Mouse (Mus musculus): ENCODE measurements around the gene Dnmt1.

Dnmt1 gene

GRCm38 (mm10) chr9:20976216-20976960 lies 16.7 kb upstream of the Dnmt1 start, which contains the start of gene S1pr2:
Gene S1pr2 (minus strand): TSS chr9:20976781.
- DNase-seq = peak; percentile 99

- peak; percentile 97 for DNase-seq
Observed at GRCm38 (mm10) chr9:20975431-20976215, 15.9 kb upstream of the Dnmt1 start.

GRCm38 (mm10) chr9:20973682-20974075 lies 14.0 kb upstream of the Dnmt1 start:
- DNase-seq = peak; percentile 98

GRCm38 (mm10) chr9:20973001-20973681 lies 13.5 kb upstream of the Dnmt1 start:
- DNase-seq = no peak

DNA sequence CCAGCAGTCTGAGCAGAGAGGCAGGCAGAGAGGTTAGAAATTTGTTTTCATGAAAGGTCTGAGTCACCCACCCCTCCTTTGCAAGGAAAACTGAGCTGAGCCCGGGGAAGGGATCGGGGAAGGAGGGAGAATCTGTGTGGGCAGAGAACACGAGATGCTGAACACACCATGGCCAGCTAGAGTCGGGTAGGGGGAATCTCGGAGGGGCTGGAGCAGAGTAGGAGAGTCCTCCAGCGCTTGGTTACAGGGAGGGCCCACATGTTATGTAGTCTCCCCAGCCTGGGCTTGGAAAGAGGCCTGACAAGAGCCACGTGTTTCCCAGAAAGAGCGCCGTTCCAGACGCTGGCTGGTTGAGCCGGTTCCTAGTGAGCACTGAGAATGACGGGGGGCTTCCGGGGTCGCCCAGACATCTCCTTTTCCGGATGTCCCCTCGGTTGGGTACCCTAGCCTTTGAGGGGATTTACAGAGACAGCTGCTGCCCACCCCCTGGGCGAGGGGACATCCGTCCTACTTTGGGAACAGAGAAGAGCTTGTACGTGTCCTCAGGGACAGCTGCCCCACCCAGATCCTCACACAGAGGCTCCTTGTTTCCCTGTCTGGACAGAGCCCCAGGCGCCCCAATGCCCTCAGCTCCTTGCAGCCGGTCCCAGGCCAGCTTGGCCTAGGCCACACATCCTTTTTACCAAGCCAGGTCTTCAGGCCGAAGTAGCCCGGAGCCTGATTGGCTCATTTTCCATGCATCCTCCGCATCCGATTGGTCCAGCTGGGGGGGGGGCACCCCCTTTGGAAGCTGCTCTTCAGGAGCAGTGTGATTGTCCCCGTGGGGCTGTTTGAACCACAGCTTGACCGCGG lies 12.7 kb upstream of the Dnmt1 start:
- peak; percentile 99 for DNase-seq

- DNase-seq = peak; percentile 97
Observed at GRCm38 (mm10) chr9:20971751-20972140, 12.1 kb upstream of the Dnmt1 start.

DNA sequence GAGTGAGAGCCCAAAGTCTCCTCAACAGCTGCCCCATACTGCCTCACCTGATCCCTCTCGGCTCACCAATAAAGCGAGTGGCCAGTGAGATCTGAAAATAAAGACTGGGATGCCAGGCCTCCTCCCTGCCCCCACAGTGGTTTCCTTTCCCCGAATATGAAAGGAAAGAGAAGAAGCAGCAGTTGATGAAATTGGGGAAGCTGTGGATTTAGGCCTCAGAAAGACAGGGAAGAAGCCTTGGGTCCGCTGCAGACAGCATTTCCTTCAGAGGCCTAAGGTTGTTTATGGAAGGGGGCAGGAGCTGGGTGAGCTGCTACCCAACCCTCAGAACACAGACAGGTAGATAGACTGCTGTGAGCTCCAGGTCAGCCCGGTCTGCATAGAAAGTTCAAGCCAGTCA lies 7.1 kb upstream of the Dnmt1 start:
- no peak for DNase-seq

DNA sequence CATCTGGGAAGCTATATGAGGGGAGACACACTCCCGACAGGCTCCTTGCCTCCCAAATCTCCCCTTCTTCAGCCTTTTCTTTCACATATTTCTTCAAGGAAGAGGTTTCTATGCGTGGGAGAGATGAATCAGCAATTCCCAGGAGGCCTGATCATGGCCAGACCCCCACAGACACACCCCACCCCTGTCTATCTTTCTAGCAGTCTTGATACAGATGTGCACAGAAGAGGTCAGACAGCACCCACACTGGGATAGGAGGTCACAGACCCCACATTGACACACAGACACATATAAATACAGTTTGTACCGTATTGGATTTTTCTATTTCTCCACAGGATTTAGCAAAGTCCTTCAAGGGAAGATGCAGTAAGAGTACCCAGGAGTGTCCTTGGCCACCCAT lies 6.3 kb upstream of the Dnmt1 start:
- no peak for DNase-seq

- no peak for DNase-seq
Observed at GRCm38 (mm10) chr9:20965606-20966005, 5.9 kb upstream of the Dnmt1 start.

DNA sequence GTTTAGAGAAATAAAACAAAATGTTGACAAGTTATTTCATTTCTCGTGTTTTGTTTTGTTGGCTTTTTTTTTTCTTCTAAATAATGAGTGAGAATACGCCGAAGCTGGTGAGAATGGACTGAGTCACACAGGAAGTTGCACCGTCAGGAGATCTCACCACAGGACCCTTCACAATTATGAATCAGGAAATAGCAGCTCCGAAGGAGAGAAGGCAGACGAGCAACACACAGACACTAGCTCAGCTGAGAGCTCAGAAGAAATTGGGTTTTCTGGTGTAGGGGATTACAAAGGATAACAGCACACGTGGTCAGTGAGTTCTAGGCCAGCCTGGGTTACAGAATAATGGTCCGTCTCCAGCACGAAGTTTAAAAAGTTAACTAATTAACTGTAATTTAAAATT lies 1.9 kb upstream of the Dnmt1 start:
- DNase-seq = no peak

- peak; percentile 79 for DNase-seq
Observed at GRCm38 (mm10) chr9:20956989-20957388, 2.7 kb downstream of the Dnmt1 start.

DNA sequence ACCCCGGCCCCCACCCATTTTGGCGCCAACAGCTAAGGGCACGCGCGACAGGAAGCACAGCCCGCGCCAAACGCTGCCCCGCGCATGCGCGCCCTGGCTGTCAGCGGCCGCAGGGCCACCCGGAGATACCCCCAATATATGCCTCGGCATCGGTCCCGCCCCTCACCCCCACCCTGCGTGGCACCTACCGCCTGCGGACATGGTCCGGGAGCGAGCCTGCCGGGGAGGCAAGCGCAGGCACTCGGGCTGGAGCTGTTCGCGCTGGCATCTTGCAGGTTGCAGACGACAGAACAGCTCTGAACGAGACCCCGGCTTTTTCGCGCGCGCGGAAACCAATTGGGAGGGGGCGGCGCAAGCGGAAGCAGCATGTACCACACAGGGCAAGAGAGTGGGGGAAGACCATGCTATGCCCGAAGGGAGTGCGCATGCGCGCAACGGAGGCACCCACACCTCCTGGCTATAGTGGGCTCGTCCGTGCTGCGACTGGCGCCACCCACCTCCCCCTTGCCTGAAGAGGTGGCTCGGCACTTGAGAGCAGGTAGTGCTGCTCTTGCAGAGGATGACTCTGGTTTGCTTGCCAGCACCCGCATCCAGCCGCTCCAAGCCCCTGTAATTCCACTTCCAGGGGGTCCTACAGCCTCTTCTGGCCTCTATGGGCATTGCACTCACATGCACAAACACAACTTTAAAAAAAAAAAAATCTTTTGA lies 7.0 kb downstream of the Dnmt1 start:
- DNase-seq = peak; percentile 99

- no peak for DNase-seq
Observed at GRCm38 (mm10) chr9:20951966-20952519, 7.6 kb downstream of the Dnmt1 start.

DNA sequence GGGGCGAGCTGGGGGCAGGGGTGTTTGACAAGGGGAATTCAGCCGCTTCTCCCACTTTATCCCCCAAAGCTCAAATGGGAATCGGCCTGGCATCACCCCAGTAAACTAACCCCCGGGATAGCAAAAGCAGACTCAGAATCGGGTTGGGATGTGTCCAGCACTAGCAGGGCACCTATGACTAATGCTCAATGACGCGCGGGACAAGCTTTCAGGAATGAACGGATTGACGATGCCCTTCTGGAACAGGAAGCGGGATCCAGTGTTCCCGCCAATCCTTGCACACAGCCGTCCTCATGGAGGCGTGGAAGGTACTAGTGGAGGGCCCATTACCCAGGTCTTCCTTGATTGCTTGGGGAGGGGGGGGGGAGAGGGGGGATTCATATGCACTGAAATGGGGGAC lies 8.2 kb downstream of the Dnmt1 start:
- peak; percentile 94 for DNase-seq

GRCm38 (mm10) chr9:20950419-20950818 lies 9.3 kb downstream of the Dnmt1 start:
- no peak for DNase-seq

- DNase-seq = no peak
Observed at GRCm38 (mm10) chr9:20946066-20946880, 13.4 kb downstream of the Dnmt1 start.

- DNase-seq = no peak
Observed at GRCm38 (mm10) chr9:20944697-20945370, 14.9 kb downstream of the Dnmt1 start.

DNA sequence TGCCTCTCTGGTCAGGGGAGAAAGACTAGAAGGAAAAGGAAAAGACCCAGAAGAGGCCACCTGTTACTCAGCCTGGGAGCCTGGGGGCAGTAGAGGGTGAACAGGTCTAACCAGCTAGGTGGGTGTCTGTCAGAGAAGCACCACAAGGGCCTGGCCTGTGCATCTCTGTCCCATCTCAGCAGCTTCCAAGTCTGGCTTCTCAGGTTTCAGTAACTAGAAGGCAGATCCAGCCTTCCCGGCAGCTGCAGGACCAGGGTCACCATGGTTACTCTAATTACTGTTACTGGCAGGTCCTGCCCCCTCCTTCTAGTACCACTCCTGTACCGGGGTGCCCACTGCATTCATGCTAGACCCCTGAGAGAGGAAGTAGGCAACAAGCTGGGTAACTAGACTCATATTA lies 15.8 kb downstream of the Dnmt1 start:
- no peak for DNase-seq

GRCm38 (mm10) chr9:20943396-20943795 lies 16.3 kb downstream of the Dnmt1 start:
- peak; percentile 93 for DNase-seq

- DNase-seq = no peak
Observed at GRCm38 (mm10) chr9:20923258-20923657, 36.4 kb downstream of the Dnmt1 start.
